ENCODE assay signal across 17 mouse cellular contexts in genomic region chr6:57745748-57746129, GRCm38 (mm10). TPM values are rescaled to one million over a fixed set of nuclear protein-coding genes. Genes with fewer than 3 reads are reported as not detected.
A peak's percentile ranks its signal among the peaks of the same experiment; 100 is the strongest.
DNase-seq lines count a peak whose midpoint lies in the region; ATAC-seq and TF ChIP-seq lines count a peak whose summit lies in the region.
"Had no signal": no experiment of that assay in that cellular context is flagged by ENCODE, and none has a peak within 500 bp of the region (broad histone marks: within the 10 kb centered on the region; RNA-seq: fewer than 3 reads in every experiment).

No protein-coding gene starts in this region.

- WGBS in heart, embryonic 13.5 days: 81% methylated on average over 2 of the region's 2 CpGs
- 25% methylated on average over 2 of the region's 2 CpGs for WGBS in liver, embryonic 15.5 days (ENCODE audit: insufficient replicate concordance)

- intact Hi-C loops in heart, postnatal 25 days (cut with DNase I): no loop called here
- intact Hi-C loops in gastrocnemius, adult 2 months (cut with DNase I): no loop called here

- no peak overlapping the region for H3K4me3 ChIP-seq in heart, embryonic 13.5 days
- 0 out of 4 replicates have a peak overlapping the region, but pooled peaks of 1 of the 2 experiments have one; percentile 14 for H3K4me3 ChIP-seq in MEL (ENCODE audit: control insufficient read depth in 1 of 2, insufficient read depth in 1 of 2, low read depth in 2 of 2, low read length in 2 of 2)
- 0 out of 2 replicates have a peak overlapping the region, but pooled peaks have one; percentile 9 for H3K4me3 ChIP-seq in liver, embryonic 15.5 days (replicated peaks)
- no peak overlapping the region for H3K4me3 ChIP-seq in gastrocnemius, adult 2 months
- H3K4me3 ChIP-seq: hindbrain, embryonic 13.5 days; limb, embryonic 13.5 days; neural tube, embryonic 13.5 days had no signal

- no peak for TF ChIP-seq EP300 in MEL (IDR thresholded peaks at IDR 0.05; ENCODE audit: low read depth in 1 of 2, low read length in 2 of 2)

- no peak for TF ChIP-seq RAD21 in MEL (IDR thresholded peaks at IDR 0.05; ENCODE audit: low read depth, low read length)

- H3K36me3 ChIP-seq in heart, embryonic 13.5 days: no peaks in the 10 kb centered on the region
- H3K36me3 ChIP-seq in MEL (ENCODE audit: control insufficient read depth in 1 of 2, insufficient read depth in 2 of 2, low read length in 2 of 2): peaks cover 0 to 26% of the 10 kb centered on the region in 2 experiments; a peak in 2 of 4 replicates
- H3K36me3 ChIP-seq in liver, embryonic 15.5 days (replicated peaks): no peaks in the 10 kb centered on the region
- H3K36me3 ChIP-seq: neural tube, embryonic 13.5 days had no signal

- H3K27ac ChIP-seq in heart, embryonic 13.5 days (replicated peaks): peak overlapping the region; percentile 46
- peak overlapping the region; percentile 97 for H3K27ac ChIP-seq in MEL (ENCODE audit: control insufficient read depth, low read depth, low read length)
- peak overlapping the region; percentile 94 for H3K27ac ChIP-seq in liver, embryonic 15.5 days (replicated peaks)
- H3K27ac ChIP-seq in gastrocnemius, adult 2 months: no peak overlapping the region
- H3K27ac ChIP-seq: hindbrain, embryonic 13.5 days; limb, embryonic 13.5 days; neural tube, embryonic 13.5 days had no signal

- no peak for DNase-seq in heart, postnatal 25 days (ENCODE audit: low spot score)
- no peak for DNase-seq in MEL (ENCODE audit: low read depth, low spot score)
- no peak for DNase-seq in adrenal gland, adult 2 months
- no peak for DNase-seq in gastrocnemius, adult 2 months
- DNase-seq: cerebellum, adult 2 months; cerebellum, postnatal 36 days; midbrain, embryonic 14.5 days; thymus, adult 18-20 months had no signal

- no peak overlapping the region for H3K4me2 ChIP-seq in heart, embryonic 13.5 days
- H3K4me2 ChIP-seq in liver, embryonic 15.5 days: peak overlapping the region; percentile 56
- H3K4me2 ChIP-seq: hindbrain, embryonic 13.5 days; limb, embryonic 13.5 days; neural tube, embryonic 13.5 days had no signal

- no peaks in the 10 kb centered on the region for H3K79me2 ChIP-seq in MEL (ENCODE audit: control insufficient read depth, insufficient read depth, low read length, poor library complexity)

- peaks cover 2% of the 10 kb centered on the region; the same call in 1 of the 2 replicates for H3K4me1 ChIP-seq in heart, embryonic 13.5 days
- peaks cover 20 to 22% of the 10 kb centered on the region in 2 experiments for H3K4me1 ChIP-seq in MEL (ENCODE audit: control insufficient read depth in 1 of 2, insufficient read depth in 2 of 2, low read length in 2 of 2)
- H3K4me1 ChIP-seq in liver, embryonic 15.5 days (replicated peaks): peaks cover 60% of the 10 kb centered on the region
- H3K4me1 ChIP-seq: hindbrain, embryonic 13.5 days; limb, embryonic 13.5 days; neural tube, embryonic 13.5 days had no signal

- ATAC-seq in heart, embryonic 13.5 days (ENCODE audit: extremely low read depth, insufficient number of reproducible peaks, low FRiP score, low TSS enrichment): no peak
- ATAC-seq in erythroid progenitor cell, adult 5-6 weeks (replicated peaks; ENCODE audit: low FRiP score, poor library complexity, severe bottlenecking): peak; percentile 60
- ATAC-seq in liver, embryonic 15.5 days (ENCODE audit: insufficient read depth): peak; percentile 72
- ATAC-seq: forebrain, embryonic 16.5 days; inflammation-experienced regulatory T-cells, adult 6 months had no signal

- no peak overlapping the region for H3K9ac ChIP-seq in heart, embryonic 13.5 days
- peak overlapping the region; percentile 26 for H3K9ac ChIP-seq in MEL (ENCODE audit: control insufficient read depth, low read depth, low read length, poor library complexity, severe bottlenecking)
- H3K9ac ChIP-seq in liver, embryonic 15.5 days: peak overlapping the region; percentile 41
- H3K9ac ChIP-seq: hindbrain, embryonic 13.5 days; limb, embryonic 13.5 days; neural tube, embryonic 13.5 days had no signal

- no peak for TF ChIP-seq CTCF in MEL (IDR thresholded peaks at IDR 0.05 in 2 of 3, conservative IDR thresholded peaks at IDR 0.05 in 1 of 3; ENCODE audit: control insufficient read depth in 1 of 3, insufficient read depth in 1 of 3, low read depth in 2 of 3, low read length in 3 of 3, poor library complexity in 1 of 3, severe bottlenecking in 1 of 3)
- no peak for TF ChIP-seq CTCF in gastrocnemius, adult 2 months (IDR thresholded peaks at IDR 0.05)

- H3K9me3 ChIP-seq in heart, embryonic 13.5 days: no peaks in the 10 kb centered on the region
- H3K9me3 ChIP-seq in MEL (replicated peaks; ENCODE audit: insufficient read depth, low read length): no peaks in the 10 kb centered on the region
- H3K9me3 ChIP-seq in liver, embryonic 15.5 days (replicated peaks): no peaks in the 10 kb centered on the region
- H3K9me3 ChIP-seq: hindbrain, embryonic 13.5 days; limb, embryonic 13.5 days; neural tube, embryonic 13.5 days had no signal

- H3K27me3 ChIP-seq in heart, embryonic 13.5 days (replicated peaks): no peaks in the 10 kb centered on the region
- H3K27me3 ChIP-seq in MEL (ENCODE audit: control insufficient read depth in 1 of 2, insufficient read depth in 2 of 2, low read length in 2 of 2): no peaks in the 10 kb centered on the region
- H3K27me3 ChIP-seq in liver, embryonic 15.5 days: no peaks in the 10 kb centered on the region
- H3K27me3 ChIP-seq: CH12.LX; hindbrain, embryonic 13.5 days; limb, embryonic 13.5 days; neural tube, embryonic 13.5 days had no signal

- no peak for TF ChIP-seq POLR2A in MEL (IDR thresholded peaks at IDR 0.05; ENCODE audit: control insufficient read depth in 1 of 2, insufficient read depth in 1 of 2, low read depth in 1 of 2, low read length in 2 of 2, poor library complexity in 1 of 2)

TF ChIP-seq in MEL, 35 proteins besides CTCF, POLR2A, EP300 and RAD21:
- TF ChIP-seq UBTF (IDR thresholded peaks at IDR 0.05; ENCODE audit: borderline replicate concordance, insufficient read depth, low read depth, low read length): no peak
- peak; percentile 18; the same call in 1 of the 2 replicates for TF ChIP-seq TBP (IDR thresholded peaks at IDR 0.05; ENCODE audit: low read depth, low read length)
TF ChIP-seq in MEL: peak in this region for 1.

RNA-seq across cellular contexts. Expression of gene Lancl2, which starts 43.4 kb away (rescaled TPM):
- polyA plus RNA-seq in heart, embryonic 13.5 days (2015; fragmentation: Nextera tagmentation; extraction: Ambion mirVana): 16.9 and 19.4 TPM in 2 replicates
- total RNA-seq in heart, postnatal 25 days (2021): 10 to 100 TPM; 11.8 to 13.9 TPM
- total RNA-seq in MEL (2012; rRNA removed): 19.6 and 21.7 TPM in 2 replicates
- polyA plus RNA-seq in MEL (2012; ENCODE audit: insufficient read depth in 1 of 2, insufficient read length in 2 of 2, low read depth in 1 of 2, low replicate concordance in 2 of 2, missing spikeins in 1 of 2): 10 to 100 TPM in 1 of 2 experiments, not detected in 1; 17.7 TPM
- 50.1 and 53.7 TPM in 2 replicates for total RNA-seq in erythroid progenitor cell, adult 5-6 weeks (2015; ENCODE audit: low replicate concordance)
- 38.6 and 56.5 TPM in 2 replicates for total RNA-seq in erythroid progenitor cell, adult 5-6 weeks (2017; ENCODE audit: low replicate concordance)
- 13.2 and 14.5 TPM in 2 replicates for polyA plus RNA-seq in liver, embryonic 15.5 days (2015; fragmentation: Nextera tagmentation; extraction: Ambion mirVana)
- 10 to 100 TPM; 15.5 to 17.6 TPM for total RNA-seq in adrenal gland, adult 2 months (2021)
- 2.4 and 2.9 TPM in 2 replicates for polyA plus RNA-seq in adrenal gland, adult 2 months (2012; rRNA removed)
- total RNA-seq in gastrocnemius, adult 2 months (2021): 10 to 100 TPM in 1 of 2 experiments, 1 to 10 TPM in 1; 9.0 to 10.7 TPM

RNA-seq across cellular contexts. Expression of gene Pyurf, which starts 53.9 kb away (rescaled TPM):
- 25.2 and 28.0 TPM in 2 replicates for polyA plus RNA-seq in heart, embryonic 13.5 days (2015; fragmentation: Nextera tagmentation; extraction: Ambion mirVana)
- 10 to 100 TPM; 24.0 to 25.3 TPM for total RNA-seq in heart, postnatal 25 days (2021)
- 2.5 and 2.9 TPM in 2 replicates for total RNA-seq in MEL (2012; rRNA removed)
- polyA plus RNA-seq in MEL (2012; ENCODE audit: insufficient read depth in 1 of 2, insufficient read length in 2 of 2, low read depth in 1 of 2, low replicate concordance in 2 of 2, missing spikeins in 1 of 2): 1 to 10 TPM in 1 of 2 experiments, not detected in 1; 3.3 TPM
- 5.4 and 7.1 TPM in 2 replicates for total RNA-seq in erythroid progenitor cell, adult 5-6 weeks (2015; ENCODE audit: low replicate concordance)
- 8.4 and 12.8 TPM in 2 replicates for total RNA-seq in erythroid progenitor cell, adult 5-6 weeks (2017; ENCODE audit: low replicate concordance)
- polyA plus RNA-seq in liver, embryonic 15.5 days (2015; fragmentation: Nextera tagmentation; extraction: Ambion mirVana): 6.7 and 6.8 TPM in 2 replicates
- total RNA-seq in adrenal gland, adult 2 months (2021): 10 to 100 TPM; 17.2 to 19.8 TPM
- polyA plus RNA-seq in adrenal gland, adult 2 months (2012; rRNA removed): 41.4 and 42.3 TPM in 2 replicates
- total RNA-seq in gastrocnemius, adult 2 months (2021): 10 to 100 TPM; 10.3 to 15.1 TPM
